In genomic region chr3:9499994-9500553, GRCm38 (mm10) we compare ENCODE assay signal across 7 mouse cellular contexts.
A peak's percentile ranks its signal among the peaks of the same experiment; 100 is the strongest.
DNase-seq lines count a peak whose midpoint lies in the region; ATAC-seq and TF ChIP-seq lines count a peak whose summit lies in the region.

No protein-coding gene starts in this region.

- H3K27ac ChIP-seq in heart, embryonic 11.5 days (ENCODE audit: low read depth, low read length): peak overlapping the region; percentile 89
- H3K27ac ChIP-seq in kidney, embryonic 15.5 days: peak overlapping the region; percentile 72
- peak overlapping the region; percentile 73 for H3K27ac ChIP-seq in midbrain, postnatal 0 days (ENCODE audit: low read depth, low read length)

- 0 out of 2 replicates have a peak overlapping the region, but pooled peaks have one; percentile 11 for H3K9ac ChIP-seq in heart, embryonic 11.5 days (ENCODE audit: low read depth, low read length)
- no peak overlapping the region for H3K9ac ChIP-seq in kidney, embryonic 15.5 days
- H3K9ac ChIP-seq in midbrain, postnatal 0 days (replicated peaks; ENCODE audit: low read length, poor library complexity, severe bottlenecking): 0 out of 2 replicates have a peak overlapping the region, but pooled peaks have one; percentile 3

- 56% methylated on average over 8 of the region's 8 CpGs for WGBS in heart, embryonic 11.5 days (ENCODE audit: insufficient replicate concordance)
- 30% methylated on average over 8 of the region's 8 CpGs for WGBS in kidney, embryonic 15.5 days
- 31% methylated on average over 8 of the region's 8 CpGs for WGBS in midbrain, postnatal 0 days

- no peaks in the 10 kb centered on the region for H3K9me3 ChIP-seq in heart, embryonic 11.5 days (replicated peaks; ENCODE audit: control insufficient read depth, low read length)
- no peaks in the 10 kb centered on the region for H3K9me3 ChIP-seq in kidney, embryonic 15.5 days (replicated peaks)
- H3K9me3 ChIP-seq in midbrain, postnatal 0 days (ENCODE audit: low read length): no peaks in the 10 kb centered on the region

- no peak for TF ChIP-seq CTCF in midbrain, postnatal 0 days (IDR thresholded peaks at IDR 0.05)

- no peaks in the 10 kb centered on the region for H3K27me3 ChIP-seq in heart, embryonic 11.5 days (ENCODE audit: control insufficient read depth, insufficient read depth, low read length)
- H3K27me3 ChIP-seq in kidney, embryonic 15.5 days: no peaks in the 10 kb centered on the region
- no peaks in the 10 kb centered on the region for H3K27me3 ChIP-seq in midbrain, postnatal 0 days (ENCODE audit: insufficient read depth, low read length)

- peak; percentile 36 for DNase-seq in thymus, postnatal 14 days
- DNase-seq in thymus, postnatal 10 days (ENCODE audit: low spot score in 2 of 2): no peak
- peak; percentile 33 to 60 for DNase-seq in cerebellum, adult 18-20 months
- peak; percentile 42 for DNase-seq in midbrain, postnatal 0 days (ENCODE audit: low spot score)
- no peak for DNase-seq in spleen, postnatal 14 days (ENCODE audit: low spot score in 2 of 2)

- ATAC-seq in heart, embryonic 11.5 days (replicated peaks; ENCODE audit: insufficient number of reproducible peaks, low FRiP score, low TSS enrichment): no peak
- ATAC-seq in kidney, embryonic 15.5 days (replicated peaks; ENCODE audit: low FRiP score): peak; percentile 43; the same call in 1 of the 2 replicates
- ATAC-seq in midbrain, postnatal 0 days (ENCODE audit: low FRiP score): peak; percentile 64; the same call in 1 of the 2 replicates

- H3K4me3 ChIP-seq in heart, embryonic 11.5 days (ENCODE audit: low read depth, low read length): no peak overlapping the region
- no peak overlapping the region for H3K4me3 ChIP-seq in kidney, embryonic 15.5 days (replicated peaks)
- H3K4me3 ChIP-seq in midbrain, postnatal 0 days (ENCODE audit: low read depth, low read length): no peak overlapping the region

- peaks cover 30% of the 10 kb centered on the region for H3K4me1 ChIP-seq in heart, embryonic 11.5 days (ENCODE audit: control insufficient read depth, insufficient read depth, low read length)
- H3K4me1 ChIP-seq in kidney, embryonic 15.5 days: peaks cover 35% of the 10 kb centered on the region
- peaks cover 16% of the 10 kb centered on the region for H3K4me1 ChIP-seq in midbrain, postnatal 0 days (ENCODE audit: insufficient read depth, low read length)

- H3K36me3 ChIP-seq in heart, embryonic 11.5 days (ENCODE audit: control insufficient read depth, insufficient read depth, low read length): no peaks in the 10 kb centered on the region
- no peaks in the 10 kb centered on the region for H3K36me3 ChIP-seq in kidney, embryonic 15.5 days
- H3K36me3 ChIP-seq in midbrain, postnatal 0 days (ENCODE audit: insufficient read depth, low read length): no peaks in the 10 kb centered on the region

- 0 out of 2 replicates have a peak overlapping the region, but pooled peaks have one; percentile 8 for H3K4me2 ChIP-seq in heart, embryonic 11.5 days
- H3K4me2 ChIP-seq in kidney, embryonic 15.5 days: peak overlapping the region; percentile 27
- H3K4me2 ChIP-seq in midbrain, postnatal 0 days (ENCODE audit: low read depth, low read length, poor library complexity, severe bottlenecking): 0 out of 2 replicates have a peak overlapping the region, but pooled peaks have one; percentile 13

Comparison
In these comparisons a context has a peak if more than half of its experiments do, and no peak if none do; other contexts are left out.
1. DNase-seq: peak in thymus, postnatal 14 days (single experiment), cerebellum, adult 18-20 months (2 of 2) and midbrain, postnatal 0 days (single experiment); none in thymus, postnatal 10 days (0 of 2) and spleen, postnatal 14 days (0 of 2).
2. Peak in every context shown above with its lines, with median percentiles within 50 percentile points of each other: H3K27ac ChIP-seq and H3K4me2 ChIP-seq.